Mouse (Mus musculus) lung, postnatal 36 days (tissue): ENCODE measurements around the gene Fbxo44.
"Not testable (repeated sequence)": the region's sequence is repeated elsewhere in the genome, so short reads cannot be mapped to it uniquely, and the experiment has no call there.

Experiments used
- DNase-seq: peaks from one replicate; pipeline ENCODE4 v3.0.0; 2022; ENCODE audit warnings: mixed read lengths

The Fbxo44 gene

DNA sequence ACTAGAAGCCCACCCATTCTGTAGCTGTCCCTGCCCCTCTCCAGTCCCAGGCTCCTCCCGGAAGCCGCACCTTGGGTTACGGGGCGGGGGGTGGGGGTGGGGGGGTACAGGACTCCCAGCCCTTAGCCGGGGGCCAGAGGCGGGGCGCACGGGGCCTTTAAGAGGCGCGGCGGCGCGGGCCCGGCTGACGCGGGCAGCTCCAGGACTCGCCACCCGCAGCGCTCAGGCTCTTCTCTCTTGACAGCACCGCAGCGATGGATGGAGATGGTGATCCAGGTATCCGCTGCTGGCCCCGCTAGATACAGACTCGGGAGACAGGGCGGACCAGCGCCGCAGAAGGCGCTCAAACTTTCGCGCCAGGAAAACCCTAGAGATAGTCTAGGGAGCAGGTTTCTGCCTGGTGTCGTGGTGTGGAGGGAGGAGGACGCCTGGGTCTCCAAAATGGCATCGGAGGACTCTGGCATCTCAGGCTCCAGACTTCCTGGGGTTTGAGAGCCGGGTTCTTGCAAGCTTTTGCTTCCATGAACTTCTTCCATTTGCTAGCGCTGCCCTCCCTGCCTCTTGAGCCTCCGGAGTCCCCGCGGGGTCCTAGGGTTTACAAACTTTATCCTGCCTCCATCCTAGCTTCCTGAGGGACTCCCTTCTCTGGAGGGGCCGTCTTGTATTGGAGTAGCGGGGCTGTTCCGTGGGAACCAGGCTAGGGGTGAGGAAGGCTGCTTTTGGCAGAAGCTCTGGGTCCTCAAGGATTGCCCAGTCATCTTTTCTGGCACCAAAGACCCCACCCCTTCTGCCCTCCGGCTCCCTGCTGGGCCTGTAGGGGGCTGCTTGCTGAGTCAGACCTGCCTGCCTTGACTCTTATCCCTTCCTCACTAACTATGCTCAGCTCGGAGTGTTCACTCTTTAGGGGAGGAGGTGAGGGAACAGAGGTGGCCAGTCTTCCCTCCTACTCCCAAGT is at the start of gene Fbxo44, which contains the start of gene Fbxo2:
Gene Fbxo44 (minus strand): TSS at position 47 of the 955 bp plus-strand sequence.
Gene Fbxo2 (plus strand): TSS at position 186 of the 955 bp plus-strand sequence.
- peak; percentile 8 for DNase-seq

DNA sequence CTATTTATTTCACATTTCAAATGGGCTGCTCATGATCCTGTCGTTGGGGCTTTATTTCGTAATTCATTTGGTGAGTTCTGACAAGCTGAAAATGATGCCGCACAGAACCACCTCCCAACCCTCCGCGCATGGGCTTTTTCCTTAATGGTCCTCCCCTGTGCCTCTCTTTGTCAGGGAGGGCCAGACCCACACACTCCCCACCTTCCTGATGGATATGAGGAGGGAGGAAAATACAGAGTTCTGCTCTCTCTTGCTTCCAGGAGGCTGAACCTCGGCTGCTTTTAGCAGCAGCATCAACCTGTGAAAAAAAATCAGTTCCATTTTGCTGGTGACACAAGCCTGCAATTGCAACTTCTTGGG is 44.6 kb upstream of the Fbxo44 start:
- no peak for DNase-seq

- no peak for DNase-seq
Measured at GRCm38 (mm10) chr4:148204061-148204872, 44.0 kb upstream of the Fbxo44 start.

GRCm38 (mm10) chr4:148203557-148203956 is 43.3 kb upstream of the Fbxo44 start:
- DNase-seq: no peak

- DNase-seq: no peak
Measured at GRCm38 (mm10) chr4:148198721-148199120, 38.4 kb upstream of the Fbxo44 start.

GRCm38 (mm10) chr4:148194400-148194799 is 34.1 kb upstream of the Fbxo44 start:
- no peak for DNase-seq

DNA sequence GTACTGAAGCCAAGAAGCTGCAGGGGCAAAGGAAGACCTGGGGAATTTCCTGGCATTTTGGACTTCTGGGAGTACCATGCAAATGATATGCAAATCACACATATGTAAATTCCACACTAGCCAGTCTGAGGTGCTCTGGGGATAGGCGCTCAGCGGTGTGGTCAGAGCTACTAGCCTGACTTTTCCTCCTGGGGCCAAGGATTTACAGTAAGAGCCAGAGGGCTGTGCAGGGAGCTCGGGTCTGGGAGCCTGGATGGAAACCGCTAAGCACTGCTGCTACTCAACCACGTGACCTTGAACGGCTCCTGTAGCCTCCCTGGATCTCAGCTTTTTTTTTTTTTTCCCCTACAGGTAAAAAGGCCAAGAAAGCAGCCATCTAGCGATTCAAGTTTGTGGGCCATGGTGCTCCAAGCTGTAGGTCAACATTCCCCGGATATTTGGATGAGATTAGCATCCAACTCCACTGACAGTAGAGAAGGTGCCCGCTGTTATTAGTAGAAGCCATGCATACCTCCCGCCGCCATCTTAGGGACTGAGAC is 32.5 kb upstream of the Fbxo44 start:
- DNase-seq: no peak

DNA sequence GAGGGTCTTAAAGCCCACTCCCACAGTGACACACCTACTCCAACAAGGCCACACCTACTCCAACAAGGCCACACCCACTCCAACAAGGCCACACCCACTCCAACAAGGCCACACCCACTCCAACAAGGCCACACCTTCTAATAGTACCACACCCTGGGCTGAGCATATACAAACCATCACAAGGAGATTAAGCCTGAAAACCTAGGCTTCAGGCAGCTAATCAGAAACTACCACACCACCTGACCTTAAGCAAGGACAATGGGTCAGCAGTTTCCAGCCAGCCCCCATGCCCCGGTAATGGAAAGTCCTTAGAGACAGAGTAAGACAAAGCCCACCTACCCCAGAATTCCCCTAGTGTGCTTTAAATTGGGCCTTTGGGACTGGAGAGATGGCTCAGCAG is 28.5 kb upstream of the Fbxo44 start:
- not testable (repeated sequence) for DNase-seq

DNA sequence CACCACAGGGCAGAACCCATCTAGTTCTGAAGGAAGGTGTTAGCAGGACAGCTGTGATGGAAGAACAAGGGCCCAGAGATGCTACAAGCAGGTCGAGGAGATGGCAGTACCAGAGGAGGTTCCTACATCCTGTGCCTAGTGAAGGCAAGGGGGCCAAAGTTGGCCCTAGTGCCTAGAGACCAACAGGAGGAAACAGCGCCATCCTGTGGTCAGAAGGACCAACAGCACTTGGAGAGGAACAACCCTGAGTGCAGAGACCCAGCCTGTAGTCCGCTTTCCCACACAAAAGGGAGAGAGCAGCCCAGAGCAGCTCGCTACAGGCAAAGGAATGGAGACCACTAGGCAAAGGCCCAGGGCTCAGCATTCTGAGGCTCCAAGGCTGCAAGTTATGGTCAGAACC is 25.5 kb upstream of the Fbxo44 start:
- no peak for DNase-seq

- no peak for DNase-seq
Measured at GRCm38 (mm10) chr4:148184564-148184963, 24.3 kb upstream of the Fbxo44 start.

DNA sequence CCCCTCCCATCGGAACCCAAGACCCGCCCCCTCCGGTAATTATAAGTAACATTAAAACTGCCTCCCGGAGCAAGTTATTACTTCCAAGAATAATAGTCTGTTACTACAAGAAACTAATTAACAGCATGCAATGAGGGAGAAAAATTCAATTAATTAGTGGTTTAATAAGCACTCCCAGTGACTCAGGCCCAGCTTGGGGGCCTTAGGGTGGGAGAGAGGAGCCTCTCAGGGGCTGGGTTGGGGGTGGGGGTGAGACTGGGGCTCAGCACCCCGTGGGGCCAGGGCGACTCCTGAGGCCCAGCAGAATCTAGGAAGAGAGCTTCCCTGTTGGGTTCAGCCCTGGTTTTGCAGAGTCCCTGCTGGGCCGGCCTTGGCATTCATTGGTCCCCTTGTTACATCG is 22.1 kb upstream of the Fbxo44 start:
- DNase-seq: no peak

DNA sequence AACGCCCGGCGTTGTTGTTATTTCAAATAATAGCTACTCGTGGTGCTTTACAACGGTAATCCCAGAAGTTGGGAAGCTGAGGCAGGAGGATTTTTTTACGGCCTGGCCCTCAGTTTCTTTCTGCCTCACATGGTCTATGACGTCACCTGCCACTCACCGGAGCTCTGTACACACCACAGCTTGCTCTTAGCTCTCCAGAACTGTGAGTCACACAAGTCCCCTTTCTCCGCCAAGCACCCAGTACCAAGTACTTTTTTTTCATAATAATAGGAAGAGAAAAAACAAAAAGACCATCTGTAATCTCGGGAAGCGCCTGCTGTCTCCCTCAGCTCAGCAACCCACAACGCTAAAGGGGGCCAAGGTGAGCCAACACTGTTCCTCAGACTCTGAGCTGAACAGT is 21.2 kb upstream of the Fbxo44 start:
- no peak for DNase-seq

GRCm38 (mm10) chr4:148177716-148178115 is 17.4 kb upstream of the Fbxo44 start:
- no peak for DNase-seq

- not testable (repeated sequence) for DNase-seq
Measured at GRCm38 (mm10) chr4:148176603-148177002, 16.3 kb upstream of the Fbxo44 start.

GRCm38 (mm10) chr4:148174495-148174862 is 14.2 kb upstream of the Fbxo44 start:
- no peak for DNase-seq

- DNase-seq: no peak
Measured at GRCm38 (mm10) chr4:148173811-148174494, 13.7 kb upstream of the Fbxo44 start.

DNA sequence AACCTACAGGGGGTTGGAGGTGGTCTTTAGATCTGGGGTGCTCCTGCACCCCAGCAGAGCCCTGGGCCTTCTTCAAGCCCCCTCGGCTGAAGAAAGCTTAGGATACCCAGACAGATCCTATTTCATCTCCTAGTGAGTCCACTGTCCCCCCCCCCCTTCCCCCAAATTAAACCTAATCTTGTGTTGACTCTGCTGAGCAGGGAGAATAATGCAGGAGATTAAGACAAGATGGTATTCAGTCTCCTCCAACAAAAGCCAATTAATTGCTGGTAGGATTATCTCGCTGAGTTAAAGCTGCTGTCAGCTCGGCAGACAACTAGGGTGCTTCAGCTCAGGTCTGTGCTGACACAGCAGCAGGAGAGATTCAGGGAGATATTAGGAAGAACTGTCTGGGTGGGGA is 11.0 kb upstream of the Fbxo44 start:
- DNase-seq: no peak

DNA sequence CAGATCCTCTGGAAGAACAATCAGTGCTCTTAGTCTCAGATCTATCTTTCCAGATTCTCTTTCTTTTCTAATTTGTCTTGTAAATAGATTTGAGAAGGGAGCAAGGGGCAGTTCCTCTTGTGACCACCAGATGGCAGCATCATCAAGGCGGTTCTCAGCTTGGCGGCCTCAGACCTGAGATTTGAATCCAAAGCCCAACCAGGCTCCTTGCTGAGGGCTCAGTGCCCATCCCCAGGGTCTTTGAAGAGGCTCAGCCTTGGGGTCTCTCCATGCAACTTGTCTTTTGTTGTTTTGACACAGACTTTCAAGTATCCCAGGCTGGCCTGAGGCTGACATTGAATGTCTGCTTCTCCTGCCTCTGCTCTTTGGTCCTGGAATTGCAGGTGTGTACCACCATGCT is 10.6 kb upstream of the Fbxo44 start:
- peak; percentile 66 for DNase-seq

GRCm38 (mm10) chr4:148169586-148169985 is 9.3 kb upstream of the Fbxo44 start:
- DNase-seq: no peak

GRCm38 (mm10) chr4:148168287-148168686 is 8.0 kb upstream of the Fbxo44 start:
- peak; percentile 47 for DNase-seq

GRCm38 (mm10) chr4:148166986-148167385 is 6.7 kb upstream of the Fbxo44 start:
- DNase-seq: peak; percentile 84

GRCm38 (mm10) chr4:148166431-148166830 is 6.1 kb upstream of the Fbxo44 start:
- no peak for DNase-seq

DNA sequence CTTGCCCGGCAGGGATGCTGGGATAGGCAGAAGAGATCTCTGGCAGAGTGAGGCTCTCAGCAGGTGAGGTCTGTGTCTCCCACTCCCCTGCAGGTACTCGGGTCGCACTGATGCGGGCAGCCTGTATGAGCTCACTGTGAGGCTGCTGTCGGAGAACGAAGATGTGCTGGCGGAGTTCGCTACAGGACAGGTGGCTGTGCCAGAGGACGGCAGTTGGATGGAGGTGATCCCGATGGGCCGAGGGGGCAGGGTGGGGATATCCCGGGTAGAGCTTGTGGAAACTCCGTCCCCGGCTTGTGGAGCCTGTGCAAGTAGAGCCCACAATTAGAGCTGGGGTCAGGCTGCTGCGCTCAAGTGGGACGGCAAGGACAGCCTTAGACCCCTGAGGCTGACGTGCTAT is 5.3 kb upstream of the Fbxo44 start:
- no peak for DNase-seq
